Mouse (Mus musculus): ENCODE measurements around the gene Cyp1a1. TPM values are rescaled to one million over a fixed set of nuclear protein-coding genes. Genes with fewer than 3 reads are reported as not detected.

The Cyp1a1 gene
- polyA plus RNA-seq (2015; fragmentation: Nextera tagmentation; extraction: Ambion mirVana) = 0.14 and 0.21 TPM in 2 replicates

DNA sequence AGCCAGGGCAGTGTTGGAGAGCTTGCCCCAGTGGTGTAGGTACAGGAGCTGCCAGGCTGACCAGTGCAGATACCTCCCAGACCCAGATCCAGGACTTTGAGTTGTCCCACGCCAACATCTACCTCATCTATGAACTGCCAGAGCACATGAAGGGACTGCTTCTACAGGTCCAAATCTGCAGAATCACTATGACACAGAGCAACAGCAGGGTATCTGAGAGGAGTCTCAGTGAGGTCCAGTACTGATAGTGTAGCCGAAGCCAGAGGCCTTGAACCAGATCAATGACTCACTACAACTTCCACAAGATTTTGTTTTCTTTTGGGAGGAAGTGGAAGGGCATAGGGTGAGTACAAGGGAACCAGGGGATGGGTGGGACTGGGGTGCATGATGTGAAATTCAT lies at the start of gene Cyp1a1:
Gene Cyp1a1 (plus strand): TSS at position 178 of the 400 bp plus-strand sequence.

DNA sequence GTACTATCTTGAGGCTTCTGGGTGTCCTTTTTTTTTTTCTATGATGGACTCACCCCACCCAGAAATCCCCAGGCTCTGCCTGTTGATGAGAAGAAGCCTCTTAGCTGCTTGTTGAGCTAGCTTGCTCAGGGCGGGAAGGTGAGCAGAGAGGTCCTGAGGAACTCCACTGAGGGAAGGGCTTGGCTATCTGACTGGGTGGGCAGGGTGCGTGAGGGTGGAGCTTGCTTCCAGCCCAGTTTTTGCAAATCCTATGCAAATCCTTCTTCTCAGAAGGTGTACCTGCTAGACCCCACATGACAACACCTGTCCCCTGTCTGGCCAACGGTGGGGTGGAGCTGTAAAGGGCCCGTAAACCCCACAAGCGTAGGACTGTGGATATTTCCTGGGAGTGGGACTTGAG lies 34.4 kb upstream of the Cyp1a1 start, which contains the start of gene Csk:
Gene Csk (minus strand): TSS at position 349 of the 400 bp plus-strand sequence.

GRCm38 (mm10) chr9:57683520-57683919 lies 4.2 kb upstream of the Cyp1a1 start, which contains the start of gene Cyp1a2:
Cyp1a2 (minus strand) TSS chr9:57683703.

DNA sequence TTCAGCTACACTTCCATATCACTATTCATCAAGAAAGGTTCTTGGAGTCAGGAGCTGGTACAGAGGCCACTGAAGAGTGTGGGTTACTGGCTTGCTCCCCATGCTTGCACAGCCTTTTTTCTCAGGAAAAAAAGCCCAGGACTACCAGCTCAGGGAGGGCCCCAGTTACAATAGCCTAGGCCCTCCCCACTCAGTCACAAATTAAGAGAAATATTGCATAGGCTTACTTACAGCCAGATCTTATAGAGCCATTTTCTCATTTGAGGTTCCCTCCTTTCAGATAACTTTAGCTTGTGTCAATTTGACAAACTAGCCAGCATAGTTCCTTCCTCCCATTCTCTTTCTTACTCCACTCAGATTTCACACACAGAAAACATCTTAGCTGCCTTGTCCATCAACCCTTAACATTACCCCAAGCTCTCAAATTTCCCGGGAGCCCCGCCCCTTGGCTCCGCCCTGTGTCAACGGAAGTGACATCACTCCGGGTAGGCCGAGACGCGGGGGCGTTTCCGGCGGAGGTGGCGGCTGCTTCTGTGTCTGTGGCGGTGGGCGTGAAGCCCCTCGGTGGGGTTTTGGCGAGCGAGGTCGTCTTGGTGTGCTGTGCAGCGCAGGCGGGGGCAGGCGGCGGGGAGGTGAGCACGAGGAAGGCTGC lies 20.5 kb downstream of the Cyp1a1 start, which contains the start of gene Edc3:
Gene Edc3 (plus strand): TSS at position 473 of the 652 bp plus-strand sequence.

Other genes starting within 250 kb of the Cyp1a1 start
- 15.5 and 18.3 TPM in 2 replicates for gene Ppcdc, start 247.8 kb upstream of the Cyp1a1 start, polyA plus RNA-seq (2015; fragmentation: Nextera tagmentation; extraction: Ambion mirVana)
- 100 and 108 TPM in 2 replicates for gene Scamp5, start 219.9 kb upstream of the Cyp1a1 start, polyA plus RNA-seq (2015; fragmentation: Nextera tagmentation; extraction: Ambion mirVana)
- 22.8 and 26.6 TPM in 2 replicates for gene Rpp25, start 183.9 kb upstream of the Cyp1a1 start, polyA plus RNA-seq (2015; fragmentation: Nextera tagmentation; extraction: Ambion mirVana)
- gene Cox5a, start 166.7 kb upstream of the Cyp1a1 start, polyA plus RNA-seq (2015; fragmentation: Nextera tagmentation; extraction: Ambion mirVana) = 1,289 and 1,490 TPM in 2 replicates
- gene Fam219b, start 150.4 kb upstream of the Cyp1a1 start, polyA plus RNA-seq (2015; fragmentation: Nextera tagmentation; extraction: Ambion mirVana) = 24.1 and 24.6 TPM in 2 replicates
- gene Mpi, start 135.2 kb upstream of the Cyp1a1 start, polyA plus RNA-seq (2015; fragmentation: Nextera tagmentation; extraction: Ambion mirVana) = 71.2 and 77.8 TPM in 2 replicates
- 47.7 and 49.0 TPM in 2 replicates for gene Scamp2, start 127.0 kb upstream of the Cyp1a1 start, polyA plus RNA-seq (2015; fragmentation: Nextera tagmentation; extraction: Ambion mirVana)
- gene Ulk3, start 98.5 kb upstream of the Cyp1a1 start, polyA plus RNA-seq (2015; fragmentation: Nextera tagmentation; extraction: Ambion mirVana) = 20.2 and 24.8 TPM in 2 replicates
- gene Cplx3, start 81.6 kb upstream of the Cyp1a1 start, polyA plus RNA-seq (2015; fragmentation: Nextera tagmentation; extraction: Ambion mirVana) = 0.59 and 0.94 TPM in 2 replicates
- gene Lman1l, start 67.2 kb upstream of the Cyp1a1 start, polyA plus RNA-seq (2015; fragmentation: Nextera tagmentation; extraction: Ambion mirVana) = not detected in 2 replicates
- 43.9 and 50.5 TPM in 2 replicates for gene Csk, start 34.3 kb upstream of the Cyp1a1 start, polyA plus RNA-seq (2015; fragmentation: Nextera tagmentation; extraction: Ambion mirVana)
- gene Cyp1a2, start 4.2 kb upstream of the Cyp1a1 start, polyA plus RNA-seq (2015; fragmentation: Nextera tagmentation; extraction: Ambion mirVana) = not detected in 2 replicates
- 20.3 and 23.6 TPM in 2 replicates for gene Edc3, start 20.6 kb downstream of the Cyp1a1 start, polyA plus RNA-seq (2015; fragmentation: Nextera tagmentation; extraction: Ambion mirVana)
- 47.6 and 52.7 TPM in 2 replicates for gene Clk3, start 77.9 kb downstream of the Cyp1a1 start, polyA plus RNA-seq (2015; fragmentation: Nextera tagmentation; extraction: Ambion mirVana)
- 4.0 and 4.1 TPM in 2 replicates for gene Arid3b, start 148.9 kb downstream of the Cyp1a1 start, polyA plus RNA-seq (2015; fragmentation: Nextera tagmentation; extraction: Ambion mirVana)
- gene Ubl7, start 223.1 kb downstream of the Cyp1a1 start, polyA plus RNA-seq (2015; fragmentation: Nextera tagmentation; extraction: Ambion mirVana) = 157 and 158 TPM in 2 replicates

Measured in neural tube, postnatal 0 days (tissue).